Mouse (Mus musculus) megakaryocyte, embryonic 14.5 days (primary cell): Measurements from ENCODE around the gene Kcnma1.

Source experiments
- FLI1 ChIP-seq: IDR thresholded peaks from 2 replicates; pipeline ENCODE4 v1.6.1; 2012; ENCODE audit warnings: low read length, inconsistent platforms, mixed read lengths
- GATA1 ChIP-seq: IDR thresholded peaks from 3 replicates; pipeline ENCODE4 v1.6.1; 2012; ENCODE audit warnings: mixed read lengths, low read length, inconsistent platforms, borderline replicate concordance

DNA sequence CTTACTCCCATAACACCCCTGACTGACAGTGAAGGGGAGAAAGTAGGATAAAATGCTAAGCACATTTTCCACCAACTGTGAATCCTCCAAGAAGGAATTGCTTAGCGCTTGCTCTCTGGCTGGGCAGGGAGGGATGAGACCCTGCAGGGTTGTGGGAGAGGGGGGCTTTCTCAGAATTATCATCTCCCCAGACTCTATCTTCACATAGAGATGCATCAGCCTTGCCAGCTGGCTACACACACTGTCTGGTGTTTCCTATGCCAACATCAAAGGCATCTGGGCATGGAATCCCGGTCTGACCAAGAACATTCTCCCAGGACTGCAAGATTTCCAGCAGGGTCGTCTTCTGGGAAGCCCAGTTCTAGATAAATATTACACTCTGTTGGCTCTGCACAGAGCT is 91.5 kb downstream of the Kcnma1 start:
- no peak for TF ChIP-seq GATA1
- TF ChIP-seq FLI1: no peak
